Comparison of ENCODE assay signal across 11 mouse cellular contexts in genomic region chr9:43127101-43127787, GRCm38 (mm10). TPM values are rescaled to one million over a fixed set of nuclear protein-coding genes. Genes with fewer than 3 reads are reported as not detected.
DNase-seq lines count a peak whose midpoint lies in the region; ATAC-seq and TF ChIP-seq lines count a peak whose summit lies in the region.
"Had no signal": no experiment of that assay in that cellular context is flagged by ENCODE, and none has a peak within 500 bp of the region (broad histone marks: within the 10 kb centered on the region; RNA-seq: fewer than 3 reads in every experiment).

No protein-coding gene starts in this region.

- H3K36me3 ChIP-seq in midbrain, postnatal 0 days (ENCODE audit: insufficient read depth, low read length), result no peaks in the 10 kb centered on the region
- H3K36me3 ChIP-seq: embryonic facial prominence, embryonic 12.5 days; stomach, embryonic 15.5 days had no signal

- peak; percentile 72 for ATAC-seq in frontal cortex, adult (ENCODE audit: low TSS enrichment)
- no peak for ATAC-seq in midbrain, postnatal 0 days (ENCODE audit: low FRiP score)

- no peaks in the 10 kb centered on the region for H3K4me1 ChIP-seq in midbrain, postnatal 0 days (ENCODE audit: insufficient read depth, low read length)
- H3K4me1 ChIP-seq: embryonic facial prominence, embryonic 12.5 days; stomach, embryonic 15.5 days had no signal

- H3K9ac ChIP-seq in midbrain, postnatal 0 days (replicated peaks; ENCODE audit: low read length, poor library complexity, severe bottlenecking), result no peak overlapping the region
- H3K9ac ChIP-seq: embryonic facial prominence, embryonic 12.5 days; stomach, embryonic 15.5 days had no signal

- H3K27ac ChIP-seq in midbrain, postnatal 0 days (ENCODE audit: low read depth, low read length), result no peak overlapping the region
- H3K27ac ChIP-seq: embryonic facial prominence, embryonic 12.5 days; stomach, embryonic 15.5 days had no signal

- no peaks in the 10 kb centered on the region for H3K27me3 ChIP-seq in midbrain, postnatal 0 days (ENCODE audit: insufficient read depth, low read length)
- H3K27me3 ChIP-seq: embryonic facial prominence, embryonic 12.5 days; stomach, embryonic 15.5 days had no signal

- no peak for TF ChIP-seq CTCF in midbrain, postnatal 0 days (IDR thresholded peaks at IDR 0.05)

- DNase-seq in frontal cortex, postnatal 25 days (ENCODE audit: low spot score in 2 of 2), result no peak
- DNase-seq in urinary bladder, postnatal 14 days (ENCODE audit: low spot score), result peak; percentile 65
- no peak for DNase-seq in urinary bladder, postnatal 10 days (ENCODE audit: low spot score)
- DNase-seq in kidney, postnatal 4 days, result peak; percentile 31 to 56
- DNase-seq in natural killer cell, adult 2 months (ENCODE audit: low spot score in 2 of 2), result no peak
- DNase-seq in midbrain, postnatal 0 days (ENCODE audit: low spot score), result no peak
- DNase-seq in T-cell, adult 2 months (ENCODE audit: low spot score), result no peak

- no peak overlapping the region for H3K4me3 ChIP-seq in midbrain, postnatal 0 days (ENCODE audit: low read depth, low read length)
- H3K4me3 ChIP-seq: embryonic facial prominence, embryonic 12.5 days; myocyte; stomach, embryonic 15.5 days had no signal

- H3K9me3 ChIP-seq in midbrain, postnatal 0 days (ENCODE audit: low read length), result no peaks in the 10 kb centered on the region
- H3K9me3 ChIP-seq: embryonic facial prominence, embryonic 12.5 days; stomach, embryonic 15.5 days had no signal

- WGBS in midbrain, postnatal 0 days, result 69% methylated on average over 10 of the region's 10 CpGs

- no peak overlapping the region for H3K4me2 ChIP-seq in midbrain, postnatal 0 days (ENCODE audit: low read depth, low read length, poor library complexity, severe bottlenecking)
- H3K4me2 ChIP-seq: embryonic facial prominence, embryonic 12.5 days; stomach, embryonic 15.5 days had no signal

RNA-seq across cellular contexts. Expression of gene Tmem136, which starts 10.9 kb away (rescaled TPM):
- total RNA-seq in midbrain, postnatal 0 days (2014; rRNA removed), result 4.9 and 5.1 TPM in 2 replicates
- polyA plus RNA-seq in midbrain, postnatal 0 days (2015; fragmentation: Nextera tagmentation; extraction: Ambion mirVana), result 7.8 and 8.0 TPM in 2 replicates

RNA-seq across cellular contexts. Expression of gene Arhgef12, which starts 20.2 kb away (rescaled TPM):
- total RNA-seq in midbrain, postnatal 0 days (2014; rRNA removed), result 97.1 and 134 TPM in 2 replicates
- 13.5 and 17.0 TPM in 2 replicates for polyA plus RNA-seq in midbrain, postnatal 0 days (2015; fragmentation: Nextera tagmentation; extraction: Ambion mirVana)

Comparison
In these comparisons a context has a peak if more than half of its experiments do, and no peak if none do; other contexts are left out.
1. DNase-seq: peak in urinary bladder, postnatal 14 days (single experiment) and kidney, postnatal 4 days (2 of 2); none in frontal cortex, postnatal 25 days (0 of 2), urinary bladder, postnatal 10 days (single experiment), natural killer cell, adult 2 months (0 of 2), midbrain, postnatal 0 days (single experiment) and T-cell, adult 2 months (single experiment).